Mouse (Mus musculus): Measurements from ENCODE around the gene Naa10.
A peak's percentile ranks its signal among the peaks of the same experiment; 100 is the strongest.

Gene Naa10

GRCm38 (mm10) chrX:73921823-73922549 lies at the start of gene Naa10, which contains the start of gene Arhgap4:
Gene Naa10, minus strand, starts transcription at chrX:73921944.
Gene Arhgap4, minus strand, starts transcription at chrX:73921870.
- DNase-seq (ENCODE audit: low read depth, low spot score): peak; percentile 79

GRCm38 (mm10) chrX:73970781-73971180 lies 49.0 kb upstream of the Naa10 start:
- no peak for DNase-seq (ENCODE audit: low read depth, low spot score)

- no peak for DNase-seq (ENCODE audit: low read depth, low spot score)
Observed at GRCm38 (mm10) chrX:73969729-73970128, 48.0 kb upstream of the Naa10 start.

GRCm38 (mm10) chrX:73969167-73969566 lies 47.4 kb upstream of the Naa10 start:
- DNase-seq (ENCODE audit: low read depth, low spot score): no peak

- DNase-seq (ENCODE audit: low read depth, low spot score): peak; percentile 85
Observed at GRCm38 (mm10) chrX:73967177-73968075, 45.7 kb upstream of the Naa10 start.

- peak; percentile 80 for DNase-seq (ENCODE audit: low read depth, low spot score)
Observed at GRCm38 (mm10) chrX:73966248-73967176, 44.8 kb upstream of the Naa10 start, which contains the start of gene Hcfc1. Gene Hcfc1, minus strand, starts transcription at chrX:73966357.

GRCm38 (mm10) chrX:73965307-73965706 lies 43.6 kb upstream of the Naa10 start:
- no peak for DNase-seq (ENCODE audit: low read depth, low spot score)

- DNase-seq (ENCODE audit: low read depth, low spot score): no peak
Observed at GRCm38 (mm10) chrX:73964363-73964762, 42.6 kb upstream of the Naa10 start.

GRCm38 (mm10) chrX:73954988-73955387 lies 33.2 kb upstream of the Naa10 start:
- DNase-seq (ENCODE audit: low read depth, low spot score): no peak

- DNase-seq (ENCODE audit: low read depth, low spot score): no peak
Observed at GRCm38 (mm10) chrX:73952603-73953002, 30.9 kb upstream of the Naa10 start.

- DNase-seq (ENCODE audit: low read depth, low spot score): no peak
Observed at GRCm38 (mm10) chrX:73949341-73949740, 27.6 kb upstream of the Naa10 start.

- DNase-seq (ENCODE audit: low read depth, low spot score): peak; percentile 58
Observed at GRCm38 (mm10) chrX:73948647-73949046, 26.9 kb upstream of the Naa10 start.

- no peak for DNase-seq (ENCODE audit: low read depth, low spot score)
Observed at GRCm38 (mm10) chrX:73946896-73947295, 25.2 kb upstream of the Naa10 start.

GRCm38 (mm10) chrX:73942294-73942693 lies 20.6 kb upstream of the Naa10 start:
- DNase-seq (ENCODE audit: low read depth, low spot score): no peak

- no peak for DNase-seq (ENCODE audit: low read depth, low spot score)
Observed at GRCm38 (mm10) chrX:73941860-73942259, 20.1 kb upstream of the Naa10 start.

- no peak for DNase-seq (ENCODE audit: low read depth, low spot score)
Observed at GRCm38 (mm10) chrX:73931871-73932270, 10.1 kb upstream of the Naa10 start.

GRCm38 (mm10) chrX:73930402-73931062 lies 8.8 kb upstream of the Naa10 start, which contains the start of gene Renbp:
Gene Renbp, minus strand, starts transcription at chrX:73930850.
- peak; percentile 29 for DNase-seq (ENCODE audit: low read depth, low spot score)

GRCm38 (mm10) chrX:73922550-73922882 lies 772 bp upstream of the Naa10 start:
- DNase-seq (ENCODE audit: low read depth, low spot score): no peak

GRCm38 (mm10) chrX:73921285-73921822 lies 390 bp downstream of the Naa10 start:
- DNase-seq (ENCODE audit: low read depth, low spot score): no peak

GRCm38 (mm10) chrX:73918631-73919030 lies 3.1 kb downstream of the Naa10 start:
- no peak for DNase-seq (ENCODE audit: low read depth, low spot score)

GRCm38 (mm10) chrX:73916945-73917344 lies 4.8 kb downstream of the Naa10 start:
- DNase-seq (ENCODE audit: low read depth, low spot score): no peak
